Mouse (Mus musculus) E14TG2a.4 (cell line): Measurements from ENCODE around the gene Tle4.

Experiments
- CTCF ChIP-seq: conservative IDR thresholded peaks from 2 replicates; pipeline ENCODE4 v1.5.1; 2014; ENCODE audit warnings: low read length
- NANOG ChIP-seq: IDR thresholded peaks from 2 replicates; pipeline ENCODE4 v1.6.1; 2014; ENCODE audit warnings: borderline replicate concordance, low read length, mixed read lengths
- POU5F1 ChIP-seq: IDR thresholded peaks from 2 replicates; pipeline ENCODE4 v1.6.1; 2014; ENCODE audit warnings: low read length, borderline replicate concordance

DNA sequence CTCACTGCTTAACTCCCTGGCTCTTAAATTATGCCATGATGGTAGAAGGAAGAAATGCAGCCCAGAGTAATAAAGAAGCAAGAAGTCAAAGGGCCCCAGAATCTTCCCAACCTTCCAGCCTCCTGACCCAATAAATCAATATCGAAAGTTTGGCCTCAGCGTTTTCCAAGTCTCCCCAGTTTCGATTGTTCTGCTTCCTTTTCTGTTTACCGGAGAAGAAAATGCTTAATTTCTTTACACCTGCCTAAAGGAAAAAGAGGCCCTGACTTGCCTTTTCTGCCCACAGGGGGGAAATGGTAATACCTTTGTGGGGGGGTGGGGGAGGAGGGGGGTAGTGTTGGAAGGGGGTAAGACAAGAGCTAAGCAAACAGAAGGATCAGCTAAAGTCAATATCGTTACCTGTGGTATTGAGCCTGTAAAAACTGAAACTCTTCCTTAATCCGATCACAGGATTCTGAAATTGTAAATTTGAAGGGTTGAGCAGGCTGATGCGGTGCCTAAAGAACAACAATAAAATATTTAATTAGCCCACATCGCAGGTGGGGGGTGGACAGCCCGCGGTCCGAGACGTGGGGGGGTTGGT is 1.4 kb downstream of the Tle4 start:
- TF ChIP-seq CTCF = no peak
- TF ChIP-seq NANOG = no peak
- no peak for TF ChIP-seq POU5F1
